Mouse (Mus musculus): ENCODE data around the gene Ltbp1.

GRCm38 (mm10) chr17:75355431-75355830 lies 350.1 kb downstream of the Ltbp1 start:
- no peak for TF ChIP-seq POLR2A (IDR thresholded peaks at IDR 0.05; ENCODE audit: extremely low read depth, insufficient read depth, low read length)
- TF ChIP-seq CTCF (IDR thresholded peaks at IDR 0.05; ENCODE audit: extremely low read depth, insufficient read depth, low read length) = no peak
